Mouse (Mus musculus) brain, adult 10 weeks (tissue): ENCODE measurements around the gene Olfr1214. TPM values are rescaled to one million over a fixed set of nuclear protein-coding genes. Genes with fewer than 3 reads are reported as not detected.

Experiments
- polyA plus RNA-seq: library from polyadenylated mRNA; stranded (reverse); fragments of 350-450 nt; fragmentation: Illumina TruSeq; extraction: RNeasy Lipid Tissue Mini Kit (QIAGEN cat#74804); gene quantifications from one replicate; pipeline ENCODE4 v1.2.3, GENCODE M21; 2015; ENCODE audit warnings: low read depth, low replicate concordance

The Olfr1214 gene
- polyA plus RNA-seq, result not detected

DNA sequence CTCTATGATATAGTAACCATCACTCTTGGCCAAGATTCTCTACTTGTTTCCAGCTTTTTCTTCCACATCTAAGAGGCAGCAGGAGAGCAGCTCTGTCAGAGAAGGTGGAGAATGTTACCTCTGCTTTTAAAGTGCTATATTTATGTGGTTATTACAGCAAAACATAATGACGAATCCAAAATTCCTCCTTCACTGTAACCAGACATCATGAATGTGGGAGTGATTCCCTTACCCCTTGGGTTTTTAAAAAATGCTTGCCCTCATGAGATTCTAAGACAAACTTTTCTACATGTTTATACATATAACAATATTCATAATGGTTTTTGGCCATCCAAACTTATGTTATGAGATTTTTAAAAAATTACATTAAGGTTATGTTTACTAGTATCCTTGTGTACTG, at the start of gene Olfr1214:
Gene Olfr1214, minus strand, starts transcription at position 101 of the 400 bp plus-strand sequence.

DNA sequence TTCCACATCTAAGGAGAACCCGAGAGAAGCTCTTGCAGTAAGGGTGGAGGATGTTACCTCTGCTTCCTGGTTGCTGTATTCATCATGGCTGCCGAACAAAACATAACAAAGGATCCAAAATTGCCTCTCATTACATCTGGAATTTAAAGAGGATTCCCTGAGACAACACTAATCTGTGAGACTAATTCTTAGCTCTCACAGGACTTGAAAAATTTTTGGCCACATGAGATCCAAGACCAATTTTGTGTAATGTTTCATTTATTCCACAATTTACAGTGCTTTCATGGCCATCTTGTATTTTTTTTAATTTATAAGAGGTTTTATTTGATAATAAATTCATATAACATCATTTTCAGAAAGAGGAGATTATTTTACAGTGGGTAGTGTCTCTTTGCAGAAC, 39.5 kb upstream of the Olfr1214 start, which contains the start of gene Olfr1217:
Gene Olfr1217, minus strand, starts transcription at position 101 of the 400 bp plus-strand sequence.

DNA sequence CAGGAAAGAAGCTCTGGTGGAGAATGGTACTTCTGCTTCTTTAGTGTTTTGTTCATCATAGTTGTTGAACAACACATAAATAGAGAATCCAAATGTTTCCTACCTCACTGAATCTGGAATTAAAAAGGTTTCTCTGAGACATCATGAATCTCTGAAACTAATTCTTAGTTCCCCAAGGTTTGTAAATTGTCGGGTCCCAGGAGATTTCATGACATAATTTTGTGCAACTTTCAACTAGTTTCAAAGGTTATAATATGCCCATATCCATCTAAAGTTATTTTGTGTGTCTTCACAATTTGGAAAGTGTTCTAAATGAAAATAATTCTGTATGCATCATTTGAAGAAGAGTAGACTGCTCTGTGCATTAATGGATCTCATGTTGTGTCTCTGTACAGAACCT, 25.8 kb upstream of the Olfr1214 start, which contains the start of gene Olfr1216:
Gene Olfr1216, minus strand, starts transcription at position 101 of the 400 bp plus-strand sequence.

DNA sequence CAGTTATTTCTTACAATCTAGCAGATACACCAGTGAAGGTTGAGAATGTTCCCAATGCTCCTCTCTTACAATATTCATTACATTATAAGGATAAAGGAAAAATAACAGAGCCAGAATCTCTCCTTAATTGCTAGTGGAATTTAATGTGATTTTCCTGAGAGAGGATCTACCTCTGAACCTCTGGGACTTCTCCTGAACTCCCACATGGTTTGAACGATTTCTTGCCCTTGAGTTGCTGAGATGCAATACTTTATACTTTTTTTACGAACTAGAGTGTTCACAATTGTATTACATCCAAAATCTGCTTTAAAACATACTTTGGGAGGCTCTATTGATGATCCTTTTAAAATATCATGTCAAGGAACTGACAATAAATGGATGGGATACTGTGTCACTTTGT, 14.4 kb upstream of the Olfr1214 start, which contains the start of gene Olfr1215:
Gene Olfr1215, minus strand, starts transcription at position 101 of the 400 bp plus-strand sequence.

DNA sequence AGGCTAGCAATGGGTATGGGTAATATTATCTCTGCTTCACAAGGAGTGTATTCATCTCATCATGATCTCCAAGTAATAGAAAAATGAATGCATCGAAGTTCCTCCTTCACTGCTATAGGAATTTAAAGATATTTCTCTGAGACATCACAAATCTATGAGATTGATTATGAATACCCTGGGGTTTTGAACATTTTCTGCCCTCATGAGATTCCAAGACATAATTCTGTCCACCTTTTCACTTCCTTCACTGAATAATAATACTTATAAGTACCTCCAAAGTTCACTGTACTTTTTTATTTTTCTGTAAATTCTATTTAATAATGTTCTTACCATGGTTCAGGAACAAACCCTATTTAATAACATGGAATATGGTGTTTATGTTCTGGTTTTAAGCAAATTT, 12.3 kb downstream of the Olfr1214 start, which contains the start of gene Gm13762:
Gene Gm13762, minus strand, starts transcription at position 101 of the 400 bp plus-strand sequence.

DNA sequence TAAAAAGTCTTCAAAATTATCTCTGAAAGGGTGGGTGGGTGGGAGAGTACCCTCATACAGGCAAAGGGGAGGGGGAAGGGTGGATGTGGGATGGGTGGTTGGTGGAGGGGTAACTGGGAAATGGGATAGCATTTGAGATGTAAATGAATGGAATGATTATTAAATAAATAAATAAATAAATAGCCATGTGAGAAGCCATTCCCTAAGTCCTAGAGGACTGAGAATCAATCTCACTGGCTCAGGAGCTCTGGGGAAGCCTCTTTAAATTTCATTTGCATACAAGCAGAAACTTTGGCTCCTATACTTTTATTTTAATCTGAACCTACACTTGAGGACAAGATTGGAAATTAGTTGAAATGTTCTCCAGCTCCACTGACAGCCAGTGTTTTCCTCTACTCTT, 38.8 kb downstream of the Olfr1214 start, which contains the start of gene Olfr1212:
Gene Olfr1212, plus strand, starts transcription at position 301 of the 400 bp plus-strand sequence.

DNA sequence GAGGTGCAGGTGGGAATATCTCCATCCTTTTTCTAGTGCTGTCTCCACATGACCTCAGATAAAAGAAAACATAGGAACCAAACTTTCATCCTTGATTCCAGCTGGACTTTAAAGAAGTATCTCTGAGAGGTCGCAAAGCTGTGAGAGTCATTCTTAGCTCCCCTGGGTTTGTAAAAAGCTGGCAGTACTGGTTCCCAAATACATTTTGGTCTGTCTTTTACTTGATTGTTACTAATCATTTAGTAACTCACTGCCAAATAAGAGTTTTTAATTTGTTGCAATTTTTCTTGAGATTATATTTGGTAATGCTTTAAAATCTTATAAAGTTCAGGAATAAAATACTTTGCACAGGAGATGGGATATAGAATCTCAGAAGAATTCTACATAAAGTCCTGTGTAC, 54.4 kb downstream of the Olfr1214 start, which contains the start of gene Olfr1211:
Gene Olfr1211, minus strand, starts transcription at position 101 of the 400 bp plus-strand sequence.

Other genes with a start within 250 kb of the Olfr1214 start
- not detected for gene Olfr1198, start 241.3 kb downstream of the Olfr1214 start, polyA plus RNA-seq
- not detected for gene Olfr1199, start 232.2 kb downstream of the Olfr1214 start, polyA plus RNA-seq
- not detected for gene Olfr1200, start 222.2 kb downstream of the Olfr1214 start, polyA plus RNA-seq
- gene Olfr1201, start 199.6 kb downstream of the Olfr1214 start, polyA plus RNA-seq, result not detected
- gene Olfr1202, start 178.2 kb downstream of the Olfr1214 start, polyA plus RNA-seq, result not detected
- gene Olfr1205, start 162.9 kb downstream of the Olfr1214 start, polyA plus RNA-seq, result not detected
- not detected for gene Olfr1204, start 143.4 kb downstream of the Olfr1214 start, polyA plus RNA-seq
- not detected for gene Olfr1206, start 129.4 kb downstream of the Olfr1214 start, polyA plus RNA-seq
- gene Olfr1208, start 90.3 kb downstream of the Olfr1214 start, polyA plus RNA-seq, result not detected
- not detected for gene Olfr1209, start 77.5 kb downstream of the Olfr1214 start, polyA plus RNA-seq
- gene Olfr1211, start 54.5 kb downstream of the Olfr1214 start, polyA plus RNA-seq, result not detected
- not detected for gene Olfr1212, start 38.7 kb downstream of the Olfr1214 start, polyA plus RNA-seq
- not detected for gene Gm13762, start 12.4 kb downstream of the Olfr1214 start, polyA plus RNA-seq
- gene Olfr1215, start 14.3 kb upstream of the Olfr1214 start, polyA plus RNA-seq, result not detected
- not detected for gene Olfr1216, start 25.7 kb upstream of the Olfr1214 start, polyA plus RNA-seq
- not detected for gene Olfr1217, start 39.4 kb upstream of the Olfr1214 start, polyA plus RNA-seq
- gene Olfr1218, start 68.5 kb upstream of the Olfr1214 start, polyA plus RNA-seq, result not detected
- not detected for gene Olfr1219, start 90.9 kb upstream of the Olfr1214 start, polyA plus RNA-seq
- gene Olfr1220, start 114.2 kb upstream of the Olfr1214 start, polyA plus RNA-seq, result not detected
- not detected for gene Olfr1221, start 124.6 kb upstream of the Olfr1214 start, polyA plus RNA-seq
- gene Olfr1222, start 140.4 kb upstream of the Olfr1214 start, polyA plus RNA-seq, result not detected
- gene Olfr1223, start 158.9 kb upstream of the Olfr1214 start, polyA plus RNA-seq, result not detected
- not detected for gene Olfr1224-ps1, start 171.4 kb upstream of the Olfr1214 start, polyA plus RNA-seq
- gene Olfr1225, start 182.0 kb upstream of the Olfr1214 start, polyA plus RNA-seq, result not detected
- not detected for gene Olfr1226, start 207.4 kb upstream of the Olfr1214 start, polyA plus RNA-seq